Mouse (Mus musculus): ENCODE results near the gene Fkbp15.

- TF ChIP-seq EP300 (IDR thresholded peaks at IDR 0.05; ENCODE audit: insufficient read depth, low read depth, low read length) (no peak), POLR2A (IDR thresholded peaks at IDR 0.05; ENCODE audit: insufficient read depth, low read depth, low read length) (no peak)
These were observed 28.4 kb downstream of the Fkbp15 start for GRCm38 (mm10) chr4:62331977-62332376.
